Mouse (Mus musculus): ENCODE measurements around the gene Ccdc144b. TPM values are rescaled to one million over a fixed set of nuclear protein-coding genes. Genes with fewer than 3 reads are reported as not detected.

The Ccdc144b gene
- total RNA-seq, 2 experiments from 2014 or later, result 0.06 to 0.12 TPM

Other genes starting within 250 kb of the Ccdc144b start
- gene Dcun1d1, start 116.1 kb downstream of the Ccdc144b start, total RNA-seq (2021), result 10 to 100 TPM; 55.3 to 65.0 TPM
- 10 to 100 TPM; 93.1 to 94.1 TPM for gene Mccc1, start 52.9 kb downstream of the Ccdc144b start, total RNA-seq (2021)
- 10 to 100 TPM; 56.7 to 64.7 TPM for gene Acad9, start 12.4 kb upstream of the Ccdc144b start, total RNA-seq (2021)
- 1 to 10 TPM; 5.1 to 9.1 TPM for gene D3Ertd254e, start 97.5 kb upstream of the Ccdc144b start, total RNA-seq (2021)
- gene Qrfpr, start 168.8 kb upstream of the Ccdc144b start, total RNA-seq (2021), result not detected

Data from adrenal gland, postnatal 10 days (tissue).